Mouse (Mus musculus): Measurements from ENCODE around the gene Abcb8.
A peak's percentile ranks its signal among the peaks of the same experiment; 100 is the strongest.

The Abcb8 gene

DNA sequence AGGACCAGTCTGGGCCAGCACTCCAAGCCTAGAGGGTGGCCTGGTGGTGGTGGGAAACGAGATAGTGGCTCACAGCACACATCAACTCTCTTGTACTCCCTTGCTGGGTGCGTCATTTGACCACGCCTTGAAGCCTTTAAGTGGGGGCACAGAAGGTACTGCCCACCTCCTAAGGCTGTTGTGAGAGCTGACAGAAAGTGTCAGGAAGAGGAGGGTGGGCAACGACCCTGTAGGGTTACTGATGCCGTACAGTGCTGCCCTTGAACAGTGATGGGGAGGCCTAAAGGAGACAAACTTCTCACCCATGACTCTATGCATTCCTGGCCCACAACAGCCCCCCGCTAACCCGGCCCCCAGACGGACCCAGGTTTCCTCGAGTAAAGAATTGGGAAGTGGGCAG is 27.0 kb upstream of the Abcb8 start:
- no peak for DNase-seq (ENCODE audit: low spot score in 2 of 2)

DNA sequence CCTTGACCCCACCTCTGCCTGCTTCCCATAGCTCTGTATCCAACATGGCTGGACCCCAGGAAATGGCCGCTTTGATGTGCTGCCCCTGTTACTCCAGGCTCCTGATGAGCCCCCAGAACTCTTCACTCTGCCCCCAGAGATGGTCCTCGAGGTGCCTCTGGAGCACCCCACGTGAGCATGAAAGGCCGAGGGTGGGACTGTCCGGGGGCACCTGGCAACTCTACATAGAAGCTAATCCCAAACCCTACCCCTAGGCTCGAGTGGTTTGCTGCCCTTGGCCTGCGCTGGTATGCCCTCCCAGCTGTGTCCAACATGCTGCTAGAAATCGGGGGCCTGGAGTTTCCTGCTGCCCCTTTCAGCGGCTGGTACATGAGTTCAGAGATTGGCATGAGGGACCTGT is 23.7 kb upstream of the Abcb8 start:
- DNase-seq (ENCODE audit: low spot score in 2 of 2): no peak

DNA sequence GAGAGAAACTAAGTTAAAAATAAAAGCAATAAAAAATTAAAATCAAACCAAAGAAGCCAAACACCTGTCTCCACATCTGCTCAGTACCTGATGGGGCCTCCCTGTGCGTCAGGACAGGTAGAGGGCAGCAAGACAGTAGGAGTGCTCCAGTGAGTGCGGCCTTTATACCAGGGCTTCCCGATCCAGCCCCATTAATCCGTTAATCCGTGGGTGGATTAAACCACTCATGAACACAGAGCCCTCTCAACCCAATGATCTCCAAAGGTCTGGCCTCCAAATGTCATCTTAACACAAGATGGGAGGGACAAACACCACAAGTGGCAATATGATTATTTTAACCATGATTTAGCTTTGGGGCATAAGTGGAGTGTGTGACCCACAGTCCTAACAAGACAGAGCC is 19.7 kb upstream of the Abcb8 start:
- no peak for DNase-seq (ENCODE audit: low spot score in 2 of 2)

DNA sequence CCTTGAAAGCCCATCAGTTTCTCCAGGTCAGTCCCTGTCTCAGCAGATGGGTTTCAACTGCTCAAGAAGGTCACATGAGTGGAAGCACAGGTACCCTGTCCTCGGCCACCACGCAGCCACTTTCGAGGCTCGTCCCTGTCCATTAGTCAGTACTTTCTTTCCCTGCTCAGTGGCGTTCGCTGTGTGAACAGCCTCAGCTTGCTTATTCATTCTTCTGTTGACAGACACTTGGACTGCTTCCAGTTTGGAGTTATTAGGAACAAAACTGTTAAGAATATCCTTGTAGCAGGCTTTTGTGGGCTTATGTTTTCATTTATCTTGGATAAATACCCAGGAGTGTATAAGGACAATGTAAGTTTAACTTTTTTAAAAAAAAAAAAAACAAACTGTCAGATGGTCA is 19.2 kb upstream of the Abcb8 start:
- DNase-seq (ENCODE audit: low spot score in 2 of 2): no peak

DNA sequence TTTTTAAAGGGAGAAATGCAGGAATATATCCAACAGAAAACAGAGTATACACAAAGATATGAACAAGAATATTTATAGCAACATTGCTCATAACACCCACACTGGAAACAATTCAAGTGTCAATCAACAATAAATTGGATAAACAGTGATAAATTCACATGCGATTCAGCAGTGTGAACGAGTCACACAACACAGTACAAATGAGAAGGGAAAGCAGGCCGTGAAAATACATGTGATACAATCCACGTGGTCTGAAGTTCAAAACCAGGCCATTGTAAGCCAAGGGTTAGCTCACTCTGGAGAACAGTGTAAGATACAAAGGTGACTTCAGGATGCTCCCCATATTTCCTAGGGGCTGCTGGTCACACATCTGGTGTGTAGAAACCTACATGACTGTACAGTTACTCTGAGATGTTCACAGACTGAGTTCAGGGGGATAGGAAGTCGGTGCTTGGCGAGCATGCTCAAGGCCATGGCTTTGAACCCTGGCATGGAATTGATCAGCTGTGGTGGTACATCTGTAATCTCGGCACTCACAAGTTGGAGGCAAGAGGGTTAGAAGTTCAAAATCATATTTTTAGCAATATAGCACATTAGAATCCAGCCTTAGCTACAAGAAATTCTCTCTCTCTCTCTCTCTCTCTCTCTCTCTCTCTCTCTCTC is 18.7 kb upstream of the Abcb8 start:
- no peak for DNase-seq (ENCODE audit: low spot score in 2 of 2)

- DNase-seq (ENCODE audit: low spot score in 2 of 2): no peak
Measured at GRCm38 (mm10) chr5:24378700-24379099, 14.8 kb upstream of the Abcb8 start.

DNA sequence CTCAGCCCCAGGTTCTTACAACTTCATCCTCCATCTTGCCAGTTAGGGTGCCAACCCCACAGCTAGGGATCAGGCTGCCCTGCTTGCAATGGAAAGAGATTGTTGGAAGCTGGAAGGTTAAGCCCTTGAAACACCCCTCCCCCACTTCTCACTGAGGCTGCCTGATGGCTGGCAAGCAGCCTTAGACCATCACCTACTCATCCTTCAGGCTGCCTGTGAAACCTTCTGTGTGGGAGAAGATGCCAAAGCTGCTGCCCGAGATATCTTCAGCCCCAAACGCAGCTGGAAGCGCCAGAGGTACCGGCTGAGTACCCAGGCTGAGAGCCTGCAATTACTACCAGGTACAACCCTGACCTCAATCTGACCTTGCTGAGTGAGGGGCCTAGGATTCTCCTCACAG is 14.0 kb upstream of the Abcb8 start:
- DNase-seq (ENCODE audit: low spot score in 2 of 2): no peak

GRCm38 (mm10) chr5:24380499-24380898 is 13.0 kb upstream of the Abcb8 start:
- DNase-seq (ENCODE audit: low spot score in 2 of 2): no peak

GRCm38 (mm10) chr5:24381486-24381885 is 12.0 kb upstream of the Abcb8 start:
- DNase-seq (ENCODE audit: low spot score in 2 of 2): no peak

- no peak for DNase-seq (ENCODE audit: low spot score in 2 of 2)
Measured at GRCm38 (mm10) chr5:24381988-24382387, 11.5 kb upstream of the Abcb8 start.

DNA sequence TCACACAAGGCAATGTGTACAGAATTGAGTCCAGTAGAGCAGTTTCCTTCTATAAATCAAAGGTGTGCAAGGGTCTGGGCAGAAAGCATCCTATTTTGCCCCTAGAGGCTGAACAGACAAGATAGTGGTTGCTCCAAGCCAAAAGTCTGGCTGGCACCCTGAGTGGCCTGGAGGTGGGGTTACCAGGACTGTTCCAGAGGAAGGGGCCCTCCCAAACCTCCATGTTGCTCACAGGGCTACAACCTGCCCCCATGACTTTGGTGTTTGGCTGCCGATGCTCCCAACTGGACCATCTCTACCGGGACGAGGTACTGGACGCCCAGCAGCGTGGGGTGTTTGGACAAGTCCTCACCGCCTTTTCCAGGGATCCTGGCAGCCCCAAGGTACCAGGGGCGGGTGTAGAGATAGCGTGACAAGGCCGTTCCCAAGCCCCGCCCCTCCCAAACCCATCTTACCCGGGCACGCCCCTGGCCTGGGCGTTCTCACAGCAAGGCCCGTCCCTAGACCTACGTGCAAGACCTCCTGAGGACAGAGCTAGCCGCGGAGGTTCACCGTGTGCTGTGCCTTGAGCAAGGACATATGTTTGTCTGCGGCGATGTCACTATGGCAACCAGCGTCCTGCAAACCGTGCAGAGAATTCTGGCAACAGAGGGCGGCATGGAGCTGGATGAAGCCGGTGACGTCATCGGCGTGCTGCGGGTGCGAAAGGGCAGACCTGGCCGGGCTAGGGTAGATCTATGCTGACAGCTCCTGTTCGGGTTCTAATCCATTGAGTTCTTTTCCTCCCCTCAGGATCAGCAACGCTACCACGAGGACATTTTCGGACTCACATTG is 10.2 kb upstream of the Abcb8 start:
- DNase-seq (ENCODE audit: low spot score in 2 of 2): peak; percentile 82 to 90

GRCm38 (mm10) chr5:24384407-24384806 is 9.1 kb upstream of the Abcb8 start:
- no peak for DNase-seq (ENCODE audit: low spot score in 2 of 2)

DNA sequence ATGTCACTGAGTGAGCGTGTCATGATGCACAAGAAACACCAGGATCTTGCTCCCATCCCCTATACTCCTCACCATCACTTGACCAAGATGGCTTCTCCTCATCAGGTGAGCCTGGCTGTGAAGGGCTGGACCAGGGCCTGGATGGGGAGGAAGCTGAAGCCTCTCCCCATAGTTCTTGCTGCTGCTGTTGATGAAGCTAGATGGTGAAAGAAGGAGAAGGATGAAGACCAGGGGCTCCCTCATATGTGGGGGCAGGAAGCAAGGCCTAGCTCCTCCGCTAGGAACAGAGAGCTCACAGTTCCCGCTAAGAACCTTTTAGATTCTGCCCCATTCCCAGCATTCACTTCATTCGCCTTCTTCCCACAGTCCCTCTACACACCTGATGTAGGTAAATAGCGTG is 8.1 kb upstream of the Abcb8 start:
- DNase-seq (ENCODE audit: low spot score in 2 of 2): no peak

- no peak for DNase-seq (ENCODE audit: low spot score in 2 of 2)
Measured at GRCm38 (mm10) chr5:24385887-24386550, 7.4 kb upstream of the Abcb8 start.

DNA sequence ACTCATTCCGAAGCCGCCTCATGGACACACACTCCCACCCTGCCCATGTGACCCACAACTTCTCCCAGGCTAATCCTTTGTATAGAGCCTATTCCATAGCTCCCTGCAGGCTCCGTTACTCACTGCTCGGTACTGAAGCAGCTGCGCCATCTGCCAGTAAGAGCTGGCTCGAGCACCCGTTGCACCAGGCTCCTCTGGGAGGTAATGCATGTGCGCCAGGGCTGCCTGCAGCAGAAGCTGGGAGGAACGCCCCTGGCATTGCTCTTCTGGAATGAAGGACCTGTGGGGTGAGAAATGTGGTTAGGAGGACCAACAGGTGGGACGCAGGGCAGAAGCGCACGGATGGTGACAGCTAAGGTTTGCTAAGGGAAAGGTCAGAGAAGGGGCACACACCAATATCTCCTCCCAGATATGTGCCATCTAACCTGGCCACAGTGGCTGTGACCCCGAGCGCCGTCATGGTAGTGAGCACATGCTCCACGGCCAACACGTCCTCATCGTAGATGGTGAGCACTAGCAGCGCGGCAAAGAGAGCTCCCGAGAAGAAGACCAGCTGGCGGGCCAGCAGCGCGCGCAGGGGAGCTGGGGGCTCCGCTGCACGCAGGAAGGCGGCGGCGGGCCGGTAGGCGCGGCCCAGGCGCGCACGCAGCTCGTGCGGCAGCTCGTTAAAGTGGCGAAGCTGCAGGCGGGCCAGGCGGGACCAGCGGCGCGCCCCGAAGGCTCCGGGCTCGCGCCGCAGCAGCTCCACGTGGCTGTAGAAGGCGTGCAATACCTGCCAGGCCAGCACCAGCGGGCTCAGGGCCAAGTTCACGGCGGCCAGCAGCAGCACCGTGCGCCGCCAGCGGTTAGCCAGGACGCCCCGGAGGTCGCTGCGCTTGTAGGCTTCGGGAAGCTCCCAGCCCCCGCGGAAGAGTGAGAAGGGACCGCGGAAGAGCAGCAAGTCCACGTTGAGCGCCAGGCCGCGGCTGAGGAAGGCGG is 5.9 kb upstream of the Abcb8 start:
- peak in 1 of 2 experiments; percentile 36 for DNase-seq (ENCODE audit: low spot score in 2 of 2)

DNA sequence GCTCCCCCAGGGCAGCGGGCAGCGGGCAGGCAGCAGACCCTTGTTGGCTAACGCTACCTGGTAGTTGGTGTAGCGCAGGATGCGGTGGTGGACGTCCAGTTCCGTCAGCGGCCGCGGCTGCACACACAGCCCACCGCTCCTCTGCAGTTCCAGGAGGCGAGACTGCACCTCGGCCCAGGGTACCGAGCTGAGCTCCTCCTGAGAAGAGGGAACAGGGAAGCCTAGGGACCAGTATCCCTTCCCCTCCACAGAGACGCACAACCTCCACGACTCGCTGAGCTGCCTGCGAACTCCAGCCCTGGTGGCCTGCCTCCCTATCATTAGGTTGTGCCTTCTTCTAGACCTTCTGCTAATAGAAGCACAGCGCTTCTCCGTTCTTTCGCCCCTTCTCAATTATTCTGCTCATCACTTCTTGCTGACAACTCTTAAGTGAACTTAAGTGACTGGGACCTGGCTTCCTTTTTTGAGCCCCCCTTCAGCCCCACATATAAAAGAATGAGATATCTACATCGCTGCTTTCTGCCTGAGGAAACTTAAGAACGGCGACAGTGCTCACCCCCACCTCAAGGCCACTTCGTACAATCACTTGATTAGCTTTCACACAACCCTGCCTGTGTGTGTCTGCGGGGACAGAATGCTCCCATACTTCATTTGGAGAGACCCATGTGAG is 5.1 kb upstream of the Abcb8 start:
- DNase-seq (ENCODE audit: low spot score in 2 of 2): no peak

DNA sequence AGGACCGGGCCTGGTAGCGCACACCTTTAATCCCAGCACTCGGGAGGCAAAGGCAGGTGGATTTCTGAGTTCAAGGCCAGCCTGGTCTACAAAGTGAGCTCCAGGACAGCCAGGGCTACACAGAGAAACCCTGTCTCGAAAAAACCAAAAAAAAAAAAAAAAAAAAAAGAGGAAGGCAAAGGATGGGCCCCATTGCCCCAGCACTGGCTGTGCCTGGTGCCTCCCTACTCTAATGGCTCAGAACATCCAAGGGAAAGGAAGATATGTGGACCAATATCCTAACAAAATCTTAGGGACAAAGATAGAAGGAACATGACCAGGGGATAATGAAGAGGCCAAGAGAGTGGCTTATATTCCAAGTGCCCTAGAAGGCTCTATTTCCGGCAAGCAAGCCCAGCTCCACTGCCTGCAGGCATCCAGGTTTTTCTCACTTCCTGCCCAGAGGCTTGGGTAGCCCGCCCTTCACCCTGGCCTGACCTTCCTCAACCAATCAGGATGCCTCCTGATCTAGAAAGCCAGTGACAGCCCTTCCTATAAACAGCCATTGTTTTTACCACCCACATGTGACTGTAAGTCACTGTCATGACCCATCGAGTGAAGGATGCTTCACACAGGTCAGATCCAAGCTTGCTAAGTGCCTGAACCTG is 4.3 kb upstream of the Abcb8 start:
- DNase-seq (ENCODE audit: low spot score in 2 of 2): no peak

GRCm38 (mm10) chr5:24389658-24390020 is 3.8 kb upstream of the Abcb8 start:
- no peak for DNase-seq (ENCODE audit: low spot score in 2 of 2)

GRCm38 (mm10) chr5:24391864-24392263 is 1.6 kb upstream of the Abcb8 start, which contains the start of gene Atg9b:
TSS of gene Atg9b (minus strand) at chr5:24392143.
- no peak for DNase-seq (ENCODE audit: low spot score in 2 of 2)

GRCm38 (mm10) chr5:24392724-24393123 is 739 bp upstream of the Abcb8 start:
- DNase-seq (ENCODE audit: low spot score in 2 of 2): no peak

Measured in urinary bladder, postnatal 4 days (tissue).